Mouse (Mus musculus) lung, embryonic 16.5 days (tissue): ENCODE results near the gene Pcna. TPM values are rescaled to one million over a fixed set of nuclear protein-coding genes. Genes with fewer than 3 reads are reported as not detected.

Source experiments
- ATAC-seq: fragments of 200-750 bp; cut with Nextera tagmentation; 2 replicates; pipeline ENCODE4 v1.8.0; 2017; ENCODE audit warnings: low read depth, mild to moderate bottlenecking, moderate library complexity
- H3K27ac ChIP-seq: fragments of 300-500 bp; sonication (generic); 2 replicates; pipeline ENCODE4 v1.5.1; 2014; ENCODE audit warnings: mild to moderate bottlenecking, control low read depth, low read length
- H3K27me3 ChIP-seq: fragments of 300-500 bp; sonication (generic); 2 replicates; pipeline ENCODE4 v1.6.1; 2014; ENCODE audit warnings: low read depth, low read length, mixed read lengths; ENCODE audit not compliant: control insufficient read depth, insufficient read depth
- H3K36me3 ChIP-seq: fragments of 300-500 bp; sonication (generic); 2 replicates; pipeline ENCODE4 v1.6.1; 2014; ENCODE audit warnings: low read length; ENCODE audit not compliant: control insufficient read depth, insufficient read depth
- H3K4me1 ChIP-seq: fragments of 300-500 bp; sonication (generic); replicated peaks from 2 replicates; pipeline ENCODE4 v1.6.1; 2014; ENCODE audit warnings: low read length, mixed read lengths; ENCODE audit not compliant: control insufficient read depth, insufficient read depth
- H3K4me2 ChIP-seq: fragments of 300-500 bp; sonication (generic); 2 replicates; pipeline ENCODE4 v1.6.1; 2014; ENCODE audit warnings: low read depth, low read length, control low read depth
- H3K4me3 ChIP-seq: fragments of 300-500 bp; sonication (generic); 2 replicates; pipeline ENCODE4 v1.5.1; 2014; ENCODE audit warnings: mild to moderate bottlenecking, low read length, control low read depth
- H3K9ac ChIP-seq: fragments of 300-500 bp; sonication (generic); 2 replicates; pipeline ENCODE4 v1.6.1; 2014; ENCODE audit warnings: low read length, control low read depth
- H3K9me3 ChIP-seq: fragments of 300-500 bp; sonication (generic); 2 replicates; pipeline ENCODE4 v1.6.1; 2016; ENCODE audit warnings: low read length; ENCODE audit not compliant: control insufficient read depth
- WGBS: fragments of 180-500 bp; shearing (Covaris S2); extraction: QIAGEN DNeasy Blood & Tissue Kit; methylation state at CpG from one replicate; pipeline ENCODE4 v1.1.7; 2014; 5-methylcytosine and 5-hydroxymethylcytosine counted together
- polyA plus RNA-seq: library from polyadenylated mRNA; unstranded; fragments of >200 nt; fragmentation: Nextera tagmentation; extraction: Ambion mirVana; gene quantifications from 2 replicates; pipeline ENCODE4 v1.2.1, GENCODE M21; 2015

Gene Pcna
- polyA plus RNA-seq, 1 experiment from 2014 or later, result 250 TPM

DNA sequence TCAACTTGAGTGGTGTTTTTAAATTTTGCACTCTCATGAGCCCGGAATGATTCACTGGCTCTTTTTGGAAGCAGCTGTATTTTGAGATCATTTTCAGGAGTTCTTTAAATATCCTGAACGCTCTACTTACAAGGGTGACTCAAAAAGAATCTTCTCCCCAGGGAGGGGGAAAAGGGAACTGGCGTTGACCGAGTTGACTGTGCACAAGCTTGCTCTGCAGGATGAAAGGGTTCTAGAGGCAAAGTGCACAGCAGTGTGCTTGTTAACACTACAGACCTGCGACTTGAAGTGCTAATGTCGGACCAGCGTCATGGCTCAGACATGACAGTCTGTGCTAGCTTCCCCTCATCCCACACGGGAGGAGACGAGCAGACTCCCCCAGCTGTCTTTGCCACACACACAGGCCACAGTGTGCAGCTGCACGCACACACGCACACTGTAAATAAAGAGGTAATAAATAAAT lies 31.5 kb downstream of the Pcna start:
- Histone ChIP-seq H3K36me3 (no peaks in the 10 kb centered on the region), H3K4me1 (no peaks in the 10 kb centered on the region), H3K27ac (no peak overlapping the region), H3K4me3 (no peak overlapping the region), H3K9me3 (no peaks in the 10 kb centered on the region), H3K4me2 (no peak overlapping the region), H3K27me3 (no peaks in the 10 kb centered on the region), H3K9ac (no peak overlapping the region)
- 36% methylated on average over 11 of the region's 11 CpGs for WGBS
- no peak for ATAC-seq

DNA sequence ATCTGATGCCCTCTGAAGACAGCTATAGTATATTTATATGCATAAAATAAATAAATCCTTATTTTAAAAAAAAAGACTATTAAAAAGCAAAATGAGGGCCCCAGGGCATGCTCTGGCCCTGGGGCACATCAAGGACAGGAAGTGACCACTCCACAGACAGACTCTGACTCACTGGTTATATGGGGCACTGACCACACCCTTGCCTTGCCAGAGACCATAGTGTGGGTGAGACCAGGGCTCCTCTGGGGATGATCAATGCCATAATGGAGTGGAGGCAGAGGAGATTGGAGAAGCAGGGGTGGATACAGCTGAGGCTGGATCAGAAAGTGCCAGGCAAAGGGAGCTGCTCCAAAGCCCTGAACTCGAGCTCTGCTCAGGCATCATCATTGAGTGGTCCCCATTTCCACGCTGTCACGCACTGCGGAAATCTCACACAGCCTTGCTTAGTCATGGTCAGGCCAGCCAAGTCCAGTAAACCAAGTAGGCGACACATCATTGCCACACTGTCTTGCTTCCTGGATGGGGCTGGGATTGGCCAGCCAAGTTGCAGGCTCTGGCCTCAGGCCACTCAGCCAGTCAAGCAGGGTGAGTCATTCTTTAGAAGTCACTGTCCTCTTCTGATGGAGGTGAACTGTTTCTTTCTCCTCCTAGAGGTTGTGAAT lies 41.0 kb downstream of the Pcna start:
- Histone ChIP-seq H3K4me2 (no peak overlapping the region), H3K27me3 (no peaks in the 10 kb centered on the region), H3K9ac (no peak overlapping the region), H3K9me3 (no peaks in the 10 kb centered on the region), H3K4me1 (no peaks in the 10 kb centered on the region), H3K27ac (no peak overlapping the region), H3K36me3 (no peaks in the 10 kb centered on the region), H3K4me3 (no peak overlapping the region)
- 72% methylated on average over 5 of the region's 5 CpGs for WGBS
- ATAC-seq, result peak; percentile 65

DNA sequence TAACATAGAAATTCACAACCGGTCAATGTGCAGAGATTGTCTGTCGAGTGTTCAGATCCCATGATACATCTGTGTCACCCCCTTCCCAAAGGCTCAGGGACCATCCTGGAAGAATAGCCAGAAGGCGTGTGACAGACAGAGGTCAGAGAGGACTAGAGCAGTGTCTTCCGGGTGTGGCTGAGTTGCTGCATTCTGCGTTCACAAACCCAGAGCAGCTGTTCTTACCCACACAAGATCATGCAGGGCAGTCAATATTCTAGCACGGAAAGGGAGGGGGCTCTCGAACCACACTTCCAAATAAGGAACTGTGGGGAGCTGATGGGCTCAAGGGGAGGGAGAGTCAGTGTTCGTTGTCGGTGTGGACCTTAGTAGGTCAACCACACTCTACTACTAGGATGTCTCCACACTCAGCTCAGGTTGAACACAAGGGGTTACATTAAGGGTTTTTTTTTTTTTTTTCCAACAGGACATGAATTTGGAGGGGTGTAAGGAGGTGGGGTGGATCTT lies 42.3 kb downstream of the Pcna start:
- no peaks in the 10 kb centered on the region for H3K4me1 ChIP-seq
- WGBS, result 78% methylated on average over 9 of the region's 9 CpGs
- no peaks in the 10 kb centered on the region for H3K36me3 ChIP-seq
- no peaks in the 10 kb centered on the region for H3K9me3 ChIP-seq
- ATAC-seq, result no peak
- H3K9ac ChIP-seq, result no peak overlapping the region
- no peak overlapping the region for H3K4me3 ChIP-seq
- H3K27me3 ChIP-seq, result no peaks in the 10 kb centered on the region
- no peak overlapping the region for H3K27ac ChIP-seq
- H3K4me2 ChIP-seq, result no peak overlapping the region

DNA sequence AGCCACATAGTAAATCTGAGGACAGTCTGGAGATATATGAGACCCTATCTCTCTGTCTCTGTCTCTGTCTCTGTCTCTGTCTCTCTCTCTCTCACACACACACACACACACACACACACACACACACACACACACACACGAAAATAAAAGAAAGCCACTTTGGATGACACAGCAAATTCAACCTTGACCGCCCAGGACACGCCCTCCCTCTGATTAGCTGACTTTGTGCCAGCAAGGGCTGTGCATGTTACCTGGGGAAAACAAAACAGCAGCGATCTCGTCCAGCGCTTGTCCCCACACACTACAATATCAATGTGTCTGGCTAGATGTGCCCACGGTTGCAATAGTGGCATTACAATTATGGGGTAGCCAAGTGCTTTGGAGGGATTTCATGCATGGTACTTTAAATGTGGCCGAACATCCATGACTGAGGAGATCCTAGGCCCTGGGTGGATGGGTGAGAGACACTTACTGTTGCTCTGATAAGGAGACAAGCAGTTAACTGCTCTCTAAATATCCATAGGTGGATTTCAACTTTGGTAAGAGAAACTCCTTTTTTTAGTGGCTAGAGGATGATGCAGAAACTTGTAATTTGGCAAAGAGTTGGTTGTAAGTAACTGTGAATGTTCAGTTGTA lies 44.8 kb downstream of the Pcna start:
- Histone ChIP-seq H3K4me2 (no peak overlapping the region), H3K4me1 (no peaks in the 10 kb centered on the region), H3K9me3 (no peaks in the 10 kb centered on the region), H3K9ac (no peak overlapping the region), H3K4me3 (no peak overlapping the region), H3K36me3 (no peaks in the 10 kb centered on the region), H3K27ac (no peak overlapping the region), H3K27me3 (no peaks in the 10 kb centered on the region)
- WGBS, result 83% methylated on average over 8 of the region's 8 CpGs
- ATAC-seq, result no peak

DNA sequence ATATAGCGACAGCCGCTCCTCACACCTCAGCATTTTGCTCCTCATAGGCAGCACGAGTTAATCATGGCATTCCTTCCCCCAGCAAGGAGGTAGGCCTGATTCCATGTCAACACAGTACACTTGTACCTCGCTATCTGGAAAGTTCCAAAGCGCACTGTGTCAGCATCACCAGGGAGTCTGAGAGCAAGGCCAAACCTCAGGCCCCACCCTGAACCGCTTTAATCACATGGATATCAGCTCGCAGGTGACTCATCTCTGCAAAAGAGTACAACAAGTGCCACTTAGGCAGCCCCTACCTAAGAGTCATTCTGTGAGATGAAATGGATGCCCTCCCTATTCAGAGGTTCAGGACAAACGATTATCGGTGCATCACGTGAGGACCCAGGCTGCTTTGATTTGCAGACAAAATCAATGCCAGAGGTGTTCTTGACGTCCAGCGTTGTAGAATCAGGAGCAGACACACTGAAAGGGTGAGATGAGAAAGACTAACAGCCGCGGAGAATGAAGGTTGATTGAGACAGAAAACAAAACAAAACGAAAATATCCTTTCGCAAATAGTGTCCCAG lies 46.7 kb downstream of the Pcna start:
- Histone ChIP-seq H3K27ac (no peak overlapping the region), H3K36me3 (no peaks in the 10 kb centered on the region), H3K27me3 (no peaks in the 10 kb centered on the region), H3K4me2 (no peak overlapping the region), H3K9me3 (no peaks in the 10 kb centered on the region), H3K9ac (no peak overlapping the region), H3K4me3 (no peak overlapping the region), H3K4me1 (no peaks in the 10 kb centered on the region)
- 73% methylated on average over 16 of the region's 16 CpGs for WGBS
- ATAC-seq, result no peak

DNA sequence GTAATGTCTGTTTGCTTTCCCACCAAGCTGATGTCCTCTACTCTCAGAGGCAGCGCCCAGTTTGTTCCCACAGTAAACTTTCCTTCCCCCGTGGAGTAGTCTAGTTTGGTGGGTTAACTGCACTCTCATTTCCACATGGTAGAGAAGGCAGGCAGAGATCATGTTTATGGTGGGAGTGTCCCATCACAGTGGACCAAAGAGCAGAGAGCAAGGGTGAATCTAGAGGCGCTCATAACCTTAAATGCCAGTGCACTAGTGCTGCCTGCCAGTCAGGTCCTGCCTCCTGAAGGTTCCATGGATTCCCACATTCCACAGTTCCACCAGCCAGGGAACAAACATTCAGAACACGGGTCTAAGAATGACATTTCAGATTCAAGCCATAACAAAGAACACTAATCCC lies 47.6 kb downstream of the Pcna start:
- no peak for ATAC-seq

DNA sequence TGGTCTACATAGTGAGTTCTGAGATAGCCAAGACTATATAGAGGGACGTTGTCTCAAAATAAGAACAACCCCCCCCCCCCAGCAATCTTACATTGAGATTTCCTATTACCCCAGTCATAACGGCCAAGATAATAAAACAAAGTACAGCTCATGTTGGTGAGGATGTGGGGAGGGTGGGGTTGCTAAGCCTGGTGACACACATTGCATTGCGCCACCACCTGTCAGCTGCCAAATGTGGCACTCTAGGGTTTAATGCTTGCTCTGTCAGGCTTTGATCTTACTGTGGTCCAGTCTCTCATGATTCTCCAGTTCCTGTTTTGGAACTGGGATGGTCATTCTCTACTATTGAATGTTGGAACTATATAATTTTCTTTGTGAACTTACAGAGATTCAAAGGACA lies 49.3 kb downstream of the Pcna start:
- no peak for ATAC-seq
- H3K9me3 ChIP-seq, result no peaks in the 10 kb centered on the region
- WGBS, result 75% methylated on average over 3 of the region's 3 CpGs

More for the DNA sequence above, 47.6 kb downstream of the Pcna start:
- Histone ChIP-seq H3K9me3 (no peaks in the 10 kb centered on the region), H3K27ac (no peak overlapping the region), H3K9ac (no peak overlapping the region), H3K4me2 (no peak overlapping the region), H3K4me3 (no peak overlapping the region), H3K36me3 (no peaks in the 10 kb centered on the region), H3K4me1 (no peaks in the 10 kb centered on the region), H3K27me3 (no peaks in the 10 kb centered on the region)
- 70% methylated on average over 4 of the region's 4 CpGs for WGBS

DNA sequence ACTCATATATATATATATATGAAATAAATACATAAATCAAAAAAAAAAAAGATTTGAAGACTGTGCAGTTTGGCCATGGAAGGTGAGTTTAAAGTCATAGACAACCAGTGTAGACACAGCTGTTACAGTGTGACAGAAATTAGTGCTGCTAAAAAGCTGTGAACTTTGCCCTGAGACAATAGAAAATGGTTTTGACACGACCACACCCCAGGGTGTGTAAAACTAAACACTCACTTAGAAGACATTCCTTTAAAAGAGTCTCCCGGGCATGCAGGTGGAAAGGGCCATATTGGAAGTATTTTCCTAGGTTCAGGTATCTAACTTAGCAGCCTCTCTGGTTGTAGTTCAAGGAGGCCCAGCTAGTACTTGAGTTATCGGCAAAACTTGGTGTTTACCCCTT lies 49.9 kb downstream of the Pcna start:
- no peak for ATAC-seq
- H3K9ac ChIP-seq, result no peak overlapping the region
- 43% methylated on average over 3 of the region's 3 CpGs for WGBS

More for the DNA sequence above, 49.3 kb downstream of the Pcna start:
- no peaks in the 10 kb centered on the region for H3K27me3 ChIP-seq
- H3K9ac ChIP-seq, result no peak overlapping the region
- no peak overlapping the region for H3K4me3 ChIP-seq
- H3K4me2 ChIP-seq, result no peak overlapping the region
- H3K36me3 ChIP-seq, result no peaks in the 10 kb centered on the region
- H3K4me1 ChIP-seq, result no peaks in the 10 kb centered on the region
- H3K27ac ChIP-seq, result no peak overlapping the region

More for the DNA sequence above, 49.9 kb downstream of the Pcna start:
- Histone ChIP-seq H3K27ac (no peak overlapping the region), H3K36me3 (no peaks in the 10 kb centered on the region), H3K27me3 (no peaks in the 10 kb centered on the region), H3K4me3 (no peak overlapping the region), H3K9me3 (no peaks in the 10 kb centered on the region), H3K4me2 (no peak overlapping the region), H3K4me1 (no peaks in the 10 kb centered on the region)
